Mouse (Mus musculus): ENCODE results near the gene Myo1a. TPM values are rescaled to one million over a fixed set of nuclear protein-coding genes. Genes with fewer than 3 reads are reported as not detected.

The Myo1a gene
- polyA plus RNA-seq, 1 experiment from 2014 or later: 0.28 TPM

DNA sequence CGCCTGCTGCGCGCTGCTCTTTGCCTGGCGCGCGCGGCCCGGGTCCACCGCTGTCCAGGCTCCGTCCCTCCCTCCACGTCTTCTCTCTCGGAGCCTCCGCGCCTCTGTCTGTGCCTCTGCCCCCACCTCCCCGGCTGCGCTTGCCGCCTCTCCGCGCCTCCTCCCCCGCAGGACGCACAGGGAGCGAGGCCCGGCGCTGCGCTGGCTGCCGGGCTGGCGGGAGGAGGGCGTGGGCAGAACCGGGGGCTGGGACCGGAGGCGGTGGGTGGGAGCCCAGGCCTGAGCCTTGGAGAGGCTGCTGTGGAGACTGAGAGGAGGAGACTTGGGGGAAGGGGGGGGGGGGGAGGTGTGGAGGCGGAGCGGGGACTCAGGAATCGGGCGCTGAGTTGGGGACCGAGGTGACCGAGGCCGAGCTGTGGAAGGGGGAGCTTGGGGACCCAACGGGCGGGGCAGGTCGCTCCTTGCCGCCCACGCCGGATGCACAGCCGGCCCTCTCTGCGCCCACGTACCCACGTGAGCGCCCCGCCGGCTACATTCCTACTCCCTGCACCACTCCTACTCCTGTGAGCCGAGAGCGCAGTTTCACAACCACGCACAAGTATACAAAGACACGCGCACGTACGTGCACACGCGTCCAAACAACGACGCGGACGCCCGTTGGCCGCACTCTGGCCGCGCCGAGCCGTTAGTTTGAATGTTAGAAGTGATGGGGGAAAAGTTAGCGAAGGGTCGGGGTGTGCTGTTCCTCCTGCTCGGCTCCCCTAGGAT is 38.3 kb upstream of the Myo1a start, which contains the start of gene Nemp1:
Gene Nemp1, plus strand, starts transcription at position 401 of the 768 bp plus-strand sequence.
- no peaks in the 10 kb centered on the region for H3K9me3 ChIP-seq
- H3K36me3 ChIP-seq: no peaks in the 10 kb centered on the region
- peak; percentile 53 for ATAC-seq
- H3K27ac ChIP-seq: no peak within 1 kb of the TSS
- WGBS: 2% methylated on average over 65 of the region's 73 CpGs
- peak within 1 kb of the TSS; percentile 70 for H3K9ac ChIP-seq (replicated peaks)
- peak within 1 kb of the TSS; percentile 59 for H3K4me3 ChIP-seq (replicated peaks)
- H3K27me3 ChIP-seq: peaks cover 85% of the 10 kb centered on the region
- peaks cover 60% of the 10 kb centered on the region for H3K4me1 ChIP-seq (replicated peaks)
- peak within 1 kb of the TSS; percentile 90 for H3K4me2 ChIP-seq (replicated peaks)

DNA sequence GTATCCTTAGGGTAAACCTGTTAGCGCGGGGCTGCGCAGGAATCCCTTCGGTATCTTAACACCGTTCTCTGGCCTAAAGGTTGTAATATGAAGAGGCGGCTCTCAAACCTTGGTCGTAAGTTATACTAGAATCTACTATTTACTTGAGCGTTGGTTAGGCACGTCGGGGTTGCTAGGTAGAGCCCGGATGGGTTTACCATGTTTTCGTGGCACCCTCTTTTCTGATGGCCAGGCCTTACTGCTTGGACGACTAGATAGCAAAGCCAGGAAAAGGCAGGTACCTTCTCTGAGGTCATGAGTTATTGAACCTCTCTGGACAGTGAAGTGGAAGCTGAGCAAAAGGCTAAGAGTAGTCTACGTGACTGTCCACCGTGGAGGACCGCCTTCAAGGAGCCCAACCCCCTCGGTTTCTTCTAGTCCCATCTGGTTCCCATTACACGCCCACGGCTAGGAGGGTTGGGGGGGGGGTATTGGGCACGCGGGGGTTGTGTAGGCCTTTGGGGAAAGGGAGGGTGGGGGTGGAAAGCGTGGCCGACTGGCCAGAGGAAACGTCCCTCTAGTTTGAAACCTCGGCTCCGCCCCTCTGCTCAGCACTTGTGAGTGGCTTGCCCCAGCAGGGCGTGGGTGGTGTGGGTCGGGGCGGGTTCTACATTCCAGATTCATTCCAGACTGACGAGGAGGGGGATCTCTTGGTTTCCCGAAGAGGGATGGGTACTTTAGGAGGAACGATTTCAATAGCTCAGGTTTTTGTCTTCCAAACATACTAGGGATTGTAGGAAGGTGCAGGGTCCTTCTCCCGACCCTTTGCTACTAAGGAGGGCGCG is 37.5 kb upstream of the Myo1a start:
- peak overlapping the region; percentile 90 for H3K4me2 ChIP-seq (replicated peaks)
- H3K27ac ChIP-seq: no peak overlapping the region
- no peak for ATAC-seq
- peaks cover 77% of the 10 kb centered on the region for H3K27me3 ChIP-seq
- H3K4me1 ChIP-seq (replicated peaks): peaks cover 52% of the 10 kb centered on the region
- peak overlapping the region; percentile 70 for H3K9ac ChIP-seq (replicated peaks)
- no peaks in the 10 kb centered on the region for H3K36me3 ChIP-seq
- WGBS: 3% methylated on average over 35 of the region's 35 CpGs
- peak overlapping the region; percentile 59 for H3K4me3 ChIP-seq (replicated peaks)
- H3K9me3 ChIP-seq: no peaks in the 10 kb centered on the region

DNA sequence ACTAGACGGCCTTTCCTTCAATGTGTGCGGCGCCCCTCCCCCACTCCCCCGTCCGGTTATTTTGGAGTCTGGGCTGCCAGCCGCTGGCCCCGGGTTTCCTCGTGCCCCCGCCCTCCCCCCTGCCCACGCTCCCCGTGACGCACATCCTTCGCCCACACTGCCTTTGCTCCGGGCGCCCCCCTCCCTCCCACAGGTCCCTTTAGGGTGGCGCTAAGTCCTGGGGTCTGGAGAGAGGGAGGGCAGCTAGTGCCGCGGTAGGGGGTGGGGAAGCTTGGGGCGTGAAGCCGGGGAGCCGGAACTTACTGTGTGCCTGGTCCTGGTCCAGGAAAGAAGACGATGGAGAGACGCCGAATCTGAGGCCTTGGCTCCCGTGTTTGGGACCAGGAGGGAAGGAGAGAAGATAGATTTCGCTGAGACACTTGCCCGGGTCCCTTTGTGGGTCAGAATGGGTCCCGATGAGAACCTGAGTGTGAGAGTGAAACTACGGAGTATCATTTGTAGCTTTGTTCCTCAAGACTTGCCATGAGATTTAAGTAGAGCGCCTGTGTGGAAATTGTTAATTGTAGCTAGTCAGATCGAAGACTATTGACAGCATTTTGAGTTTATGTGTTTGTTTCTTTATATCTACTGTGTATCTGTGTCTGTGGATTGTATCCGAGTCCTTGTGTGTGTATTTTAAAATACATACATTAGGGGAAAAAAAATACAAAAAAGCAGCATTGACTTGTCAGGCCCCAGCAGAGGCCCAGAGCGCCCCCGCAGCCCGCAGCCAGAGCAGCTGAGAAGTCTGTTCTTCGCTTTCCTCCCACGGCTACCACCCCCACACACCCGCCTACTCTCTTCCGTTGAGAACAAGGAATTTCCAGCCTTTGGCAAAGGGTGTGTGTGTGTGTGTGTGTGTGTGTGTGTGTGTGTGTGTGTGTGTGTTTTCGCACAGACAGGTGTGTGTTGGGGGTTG is 36.6 kb upstream of the Myo1a start, which contains the start of gene Nab2:
Gene Nab2, minus strand, starts transcription at position 476 of the 958 bp plus-strand sequence.
- Histone ChIP-seq H3K4me2 (replicated peaks) (peak within 1 kb of the TSS; percentile 90), H3K27me3 (peaks cover 68% of the 10 kb centered on the region), H3K36me3 (no peaks in the 10 kb centered on the region), H3K4me3 (replicated peaks) (peak within 1 kb of the TSS; percentile 59), H3K9ac (replicated peaks) (peak within 1 kb of the TSS; percentile 59), H3K9me3 (no peaks in the 10 kb centered on the region), H3K27ac (peak within 1 kb of the TSS; percentile 44), H3K4me1 (replicated peaks) (peaks cover 49% of the 10 kb centered on the region)
- ATAC-seq: no peak
- WGBS: 3% methylated on average over 40 of the region's 40 CpGs

DNA sequence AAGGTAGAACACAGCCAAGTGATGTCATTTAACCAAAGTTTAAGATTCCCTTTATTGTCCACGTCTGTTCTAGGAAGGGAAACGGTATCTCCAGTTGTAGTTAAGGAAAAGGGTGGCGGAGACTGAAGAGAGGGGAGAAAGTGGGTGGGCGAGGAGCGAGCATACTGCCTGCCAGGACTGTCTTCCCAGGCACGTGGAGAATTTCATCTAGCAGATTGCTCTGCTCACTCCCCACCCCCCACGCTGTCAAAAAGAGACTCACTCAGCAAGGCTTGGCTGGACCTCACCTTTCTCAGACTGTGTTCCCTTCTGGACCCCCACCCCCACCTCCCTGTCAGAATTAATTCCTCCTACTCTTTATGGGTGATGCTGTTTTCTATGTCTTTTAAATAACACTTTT is 35.8 kb upstream of the Myo1a start:
- 25% methylated on average over 7 of the region's 7 CpGs for WGBS
- no peaks in the 10 kb centered on the region for H3K36me3 ChIP-seq
- H3K4me2 ChIP-seq (replicated peaks): no peak overlapping the region
- H3K27ac ChIP-seq: no peak overlapping the region
- H3K9ac ChIP-seq (replicated peaks): no peak overlapping the region
- H3K4me1 ChIP-seq (replicated peaks): peaks cover 48% of the 10 kb centered on the region
- no peak overlapping the region for H3K4me3 ChIP-seq (replicated peaks)
- no peaks in the 10 kb centered on the region for H3K9me3 ChIP-seq
- peaks cover 60% of the 10 kb centered on the region for H3K27me3 ChIP-seq
- ATAC-seq: no peak

DNA sequence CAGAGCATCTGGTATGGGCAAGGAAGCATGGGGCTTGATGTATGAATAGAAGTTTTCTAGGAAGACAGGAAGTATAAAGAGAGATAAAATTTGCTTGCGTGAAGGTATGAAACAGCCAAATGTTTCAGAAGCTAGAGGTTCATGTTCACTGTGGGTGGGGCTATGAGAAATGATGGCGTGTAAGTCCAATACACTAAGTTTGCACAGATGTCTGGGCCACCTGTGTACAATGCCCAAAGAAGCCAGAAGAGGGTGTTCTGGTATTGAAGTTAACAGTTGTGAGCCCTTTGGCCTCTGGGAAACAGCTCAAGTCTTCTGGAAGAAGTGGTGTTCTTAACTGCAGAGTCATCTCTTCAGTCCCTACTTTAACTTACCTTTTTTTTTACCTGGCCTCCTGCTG is 34.8 kb upstream of the Myo1a start:
- Histone ChIP-seq H3K27ac (no peak overlapping the region), H3K9ac (replicated peaks) (no peak overlapping the region), H3K4me2 (replicated peaks) (no peak overlapping the region), H3K4me1 (replicated peaks) (peaks cover 40% of the 10 kb centered on the region), H3K36me3 (no peaks in the 10 kb centered on the region), H3K4me3 (replicated peaks) (no peak overlapping the region), H3K9me3 (no peaks in the 10 kb centered on the region), H3K27me3 (peaks cover 50% of the 10 kb centered on the region)
- 92% methylated on average over 2 of the region's 2 CpGs for WGBS
- no peak for ATAC-seq

DNA sequence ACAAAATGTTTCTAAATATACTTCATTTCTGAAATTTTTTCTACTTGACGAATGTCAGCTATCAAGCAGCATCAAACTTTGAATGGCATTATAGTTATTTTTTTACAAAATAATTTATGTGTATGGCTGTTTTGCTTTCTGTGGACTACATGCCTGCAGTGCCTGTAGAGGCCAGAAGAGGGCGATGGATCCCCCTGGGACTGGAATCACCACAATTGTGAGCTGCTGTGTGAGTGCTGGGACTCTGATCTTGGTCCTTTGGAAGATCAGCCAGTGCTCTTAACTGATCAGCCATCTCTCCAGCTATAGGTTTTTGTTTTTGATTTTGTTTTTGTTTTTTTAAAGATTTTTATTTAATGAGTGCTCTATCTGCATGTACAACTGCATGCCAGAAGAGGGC is 33.7 kb upstream of the Myo1a start:
- no peak overlapping the region for H3K4me2 ChIP-seq (replicated peaks)
- peaks cover 39% of the 10 kb centered on the region for H3K27me3 ChIP-seq
- ATAC-seq: no peak
- no peaks in the 10 kb centered on the region for H3K36me3 ChIP-seq
- no peaks in the 10 kb centered on the region for H3K9me3 ChIP-seq
- H3K4me3 ChIP-seq (replicated peaks): no peak overlapping the region
- peaks cover 34% of the 10 kb centered on the region for H3K4me1 ChIP-seq (replicated peaks)
- WGBS: 39% methylated on average over 2 of the region's 2 CpGs
- H3K9ac ChIP-seq (replicated peaks): no peak overlapping the region
- H3K27ac ChIP-seq: no peak overlapping the region

DNA sequence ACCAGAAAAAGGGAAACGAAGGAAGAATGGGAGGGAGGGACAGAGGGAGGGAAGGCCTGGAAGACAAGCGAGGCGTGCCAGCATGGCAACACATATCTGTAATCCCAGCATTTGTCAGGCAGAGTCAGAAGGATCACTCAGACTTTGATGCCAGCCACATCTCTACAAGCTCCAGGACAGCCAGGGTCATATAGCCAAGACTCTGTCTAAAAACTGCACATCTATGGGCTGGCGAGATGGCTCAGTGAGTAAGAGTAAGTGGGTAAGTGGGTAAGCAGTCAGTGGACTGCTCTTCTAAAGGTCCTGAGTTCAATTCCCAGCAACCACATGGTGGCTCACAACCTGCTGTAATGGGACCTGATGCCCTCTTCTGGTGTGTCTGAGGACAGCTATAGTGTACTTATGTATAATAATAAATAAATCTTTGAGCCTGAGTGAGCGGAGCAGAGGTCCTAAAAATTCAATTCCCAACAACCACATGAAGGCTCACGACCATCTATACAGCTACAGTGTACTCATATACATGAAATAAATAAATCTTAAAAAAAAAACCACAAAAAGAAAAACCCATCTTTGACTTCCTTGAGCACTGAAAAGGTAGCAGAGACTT is 30.8 kb upstream of the Myo1a start:
- 89% methylated on average over 6 of the region's 6 CpGs for WGBS
- Histone ChIP-seq H3K9ac (replicated peaks) (no peak overlapping the region), H3K9me3 (no peaks in the 10 kb centered on the region), H3K36me3 (no peaks in the 10 kb centered on the region), H3K4me1 (replicated peaks) (peaks cover 18% of the 10 kb centered on the region), H3K4me2 (replicated peaks) (no peak overlapping the region), H3K27ac (no peak overlapping the region), H3K4me3 (replicated peaks) (no peak overlapping the region), H3K27me3 (0 out of 2 replicates have a peak, but pooled peaks cover 12% of the 10 kb centered on the region)
- ATAC-seq: no peak

DNA sequence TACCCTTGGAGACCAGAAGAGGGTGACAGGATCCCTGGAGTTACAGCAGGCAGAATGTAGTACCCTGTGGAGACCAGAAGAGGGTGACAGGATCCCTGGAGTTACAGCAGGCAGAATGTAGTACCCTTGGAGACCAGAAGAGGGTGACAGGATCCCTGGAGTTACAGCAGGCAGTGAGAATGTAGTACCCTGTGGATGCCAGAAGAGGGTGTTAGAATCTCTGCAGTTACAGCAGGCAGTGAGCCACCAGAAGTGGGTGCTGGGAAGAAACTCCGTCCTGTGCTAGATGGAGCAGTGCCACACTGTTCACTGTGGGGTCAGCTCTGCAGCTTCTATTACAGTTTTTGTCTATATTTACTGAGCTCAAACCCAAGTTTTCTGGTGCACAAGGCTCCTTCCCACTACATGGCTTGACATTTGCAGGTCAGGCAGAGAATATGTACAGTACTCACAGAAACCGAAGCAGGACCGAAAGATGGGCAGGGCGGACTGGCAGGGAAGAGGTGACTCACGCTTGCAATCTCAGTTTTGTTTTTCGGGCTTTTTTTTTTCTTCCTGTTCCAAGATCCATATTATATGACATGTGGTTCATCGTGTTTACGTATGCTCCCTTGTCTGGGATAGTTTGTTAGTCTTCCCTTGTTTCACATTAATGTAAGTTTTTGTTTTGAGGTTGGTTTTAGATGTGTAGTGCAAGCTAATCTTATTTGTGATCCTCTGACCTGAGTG is 30.0 kb upstream of the Myo1a start:
- Histone ChIP-seq H3K4me1 (replicated peaks) (peaks cover 17% of the 10 kb centered on the region), H3K27ac (no peak overlapping the region), H3K4me3 (replicated peaks) (no peak overlapping the region), H3K9me3 (no peaks in the 10 kb centered on the region), H3K4me2 (replicated peaks) (no peak overlapping the region), H3K36me3 (no peaks in the 10 kb centered on the region), H3K27me3 (0 out of 2 replicates have a peak, but pooled peaks cover 4% of the 10 kb centered on the region), H3K9ac (replicated peaks) (no peak overlapping the region)
- WGBS: 89% methylated on average over 8 of the region's 8 CpGs
- no peak for ATAC-seq

DNA sequence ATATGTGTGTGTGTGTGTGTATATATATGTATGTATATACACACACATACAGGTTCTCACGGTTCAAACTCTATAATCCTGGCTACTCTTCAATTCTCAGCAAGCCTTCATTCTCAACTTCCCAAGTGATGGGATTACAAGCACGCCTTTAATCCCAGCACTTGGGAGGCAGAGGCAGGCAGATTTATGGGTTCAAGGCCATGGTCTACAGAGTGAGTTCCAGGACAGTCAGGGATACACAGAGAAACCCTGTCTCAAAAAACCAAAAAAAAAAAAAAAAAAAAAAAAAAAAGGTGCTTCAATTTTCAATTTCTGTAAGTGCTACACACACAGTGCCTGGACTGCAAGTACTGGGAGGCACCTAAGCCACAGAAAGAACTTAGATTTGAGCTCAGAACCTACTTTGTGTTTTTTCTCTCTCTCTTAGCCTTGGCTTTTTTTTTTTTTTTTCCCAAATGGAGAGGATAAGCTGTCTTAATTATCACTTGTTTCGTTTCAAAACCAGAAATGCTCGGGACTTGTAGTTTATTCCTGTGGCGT is 29.0 kb upstream of the Myo1a start:
- Histone ChIP-seq H3K27ac (no peak overlapping the region), H3K4me3 (replicated peaks) (peak overlapping the region; percentile 55), H3K27me3 (no peaks in the 10 kb centered on the region), H3K9ac (replicated peaks) (peak overlapping the region; percentile 49), H3K36me3 (no peaks in the 10 kb centered on the region), H3K4me1 (replicated peaks) (peaks cover 17% of the 10 kb centered on the region), H3K4me2 (replicated peaks) (peak overlapping the region; percentile 96), H3K9me3 (no peaks in the 10 kb centered on the region)
- ATAC-seq: no peak
- 49% methylated on average over 5 of the region's 5 CpGs for WGBS

DNA sequence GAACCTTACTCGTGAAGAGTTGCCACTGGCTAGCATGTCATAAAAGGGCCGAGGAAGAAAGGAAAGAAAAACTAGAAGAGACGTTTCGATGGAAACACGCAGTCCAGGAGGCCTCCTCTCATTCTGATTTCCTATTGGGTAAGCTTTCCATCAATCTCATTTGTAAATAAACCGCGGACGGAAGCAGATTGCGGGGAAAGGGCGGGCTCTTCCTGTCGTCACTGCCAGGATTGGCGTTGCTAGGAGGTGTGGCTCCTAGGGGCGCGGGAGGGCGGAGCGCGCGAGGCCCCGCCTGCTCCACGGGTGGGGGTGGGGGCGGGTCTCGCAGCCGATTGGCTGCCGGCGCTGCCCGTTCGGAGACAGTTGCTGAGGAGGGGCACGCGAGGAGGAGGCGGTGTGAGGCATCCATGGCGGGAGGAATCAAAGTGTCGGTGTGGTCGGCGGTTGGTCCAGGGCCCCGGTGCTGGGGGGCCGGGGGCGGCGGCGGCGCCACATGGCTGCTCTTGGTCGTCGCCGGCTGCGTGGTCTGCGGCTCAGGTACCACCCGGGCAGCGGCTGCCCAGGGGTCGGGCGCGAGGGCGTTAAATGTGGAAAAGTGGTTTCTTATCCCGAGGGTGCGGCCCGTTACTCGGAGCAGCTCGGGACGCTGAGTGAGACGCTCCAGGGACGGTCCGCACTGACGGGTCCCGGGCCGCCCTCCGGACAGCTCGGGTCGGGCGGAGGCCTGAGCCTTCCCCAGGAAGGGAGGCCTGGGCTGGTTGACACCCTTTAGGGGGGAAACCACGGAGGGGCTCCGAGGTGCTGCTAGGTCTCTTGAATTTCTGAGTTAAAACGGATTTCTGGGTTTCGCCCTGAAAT is 28.1 kb upstream of the Myo1a start:
- Histone ChIP-seq H3K4me2 (replicated peaks) (peak overlapping the region; percentile 96), H3K27me3 (no peaks in the 10 kb centered on the region), H3K27ac (peak overlapping the region; percentile 56; the same call in 1 of the 2 replicates), H3K4me1 (replicated peaks) (peaks cover 17% of the 10 kb centered on the region), H3K4me3 (replicated peaks) (peak overlapping the region; percentile 55), H3K36me3 (no peaks in the 10 kb centered on the region), H3K9ac (replicated peaks) (peak overlapping the region; percentile 70), H3K9me3 (no peaks in the 10 kb centered on the region)
- WGBS: 1% methylated on average over 66 of the region's 71 CpGs
- peak; percentile 94 for ATAC-seq
